Mouse (Mus musculus) cerebellum, adult 18-20 months (tissue): ENCODE data around the gene Map4.
A peak's percentile ranks its signal among the peaks of the same experiment; 100 is the strongest.

Experiments
- DNase-seq, 2 experiments: peaks; one replicate each; pipeline ENCODE4 v3.0.0; 2021

Gene Map4

DNA sequence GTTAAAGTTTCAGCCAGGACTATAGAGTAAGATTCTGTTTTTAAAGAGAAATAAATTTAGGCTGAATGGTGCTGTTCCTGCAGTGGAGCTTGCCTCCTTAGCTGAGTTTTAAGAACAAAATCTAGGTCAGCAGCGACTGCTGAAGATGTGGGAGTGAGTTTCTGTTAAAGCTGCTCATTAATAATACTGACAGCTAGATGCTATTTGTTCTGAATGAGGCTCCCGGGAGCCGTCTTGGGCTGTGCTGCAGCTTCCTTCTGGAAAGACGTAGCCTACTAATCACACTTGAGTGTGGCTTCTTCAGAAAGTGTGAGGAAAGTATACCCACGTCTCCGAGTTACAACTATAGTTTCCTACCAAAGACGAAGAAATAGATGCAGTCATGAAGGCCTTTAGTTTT lies 88.0 kb downstream of the Map4 start:
- no peak for DNase-seq

DNA sequence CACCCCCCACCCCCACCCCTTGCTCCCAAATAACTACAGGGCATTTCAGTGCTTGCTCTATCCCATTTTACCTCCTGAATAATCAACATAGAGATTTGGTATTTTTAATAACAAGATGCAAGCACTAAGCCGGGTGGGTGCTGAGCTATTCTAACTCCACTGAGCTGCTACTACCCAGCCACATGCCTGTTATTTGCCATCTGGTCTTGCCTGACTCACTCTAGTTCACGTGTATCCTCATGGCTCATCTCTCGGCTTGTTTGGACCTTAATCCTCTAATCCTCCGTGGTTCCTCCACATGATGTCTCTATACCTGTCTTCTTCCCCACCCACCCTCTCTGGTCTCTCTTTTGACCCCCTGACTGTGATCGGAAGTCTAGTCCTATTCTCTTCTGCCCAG lies 89.1 kb downstream of the Map4 start:
- peak; percentile 14 to 30 for DNase-seq

DNA sequence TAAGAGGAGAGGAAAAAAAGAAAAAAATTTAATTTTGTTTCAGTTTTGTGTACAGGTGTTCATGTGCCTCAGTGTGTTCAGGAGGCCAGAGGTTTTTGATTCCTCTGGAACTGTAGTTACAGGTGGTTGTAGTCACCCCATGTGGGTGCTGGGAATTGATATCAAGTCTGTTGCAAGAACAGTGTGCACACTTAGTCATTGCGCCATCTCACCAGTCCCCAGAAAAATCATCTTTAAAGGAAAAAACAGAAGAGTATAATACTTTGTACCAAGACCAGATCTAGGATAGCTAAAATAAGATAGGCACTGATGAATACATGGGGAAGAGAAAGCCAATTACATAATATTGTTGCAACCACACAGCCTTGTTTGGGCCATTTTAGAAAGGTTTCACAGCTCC lies 90.2 kb downstream of the Map4 start:
- no peak for DNase-seq

DNA sequence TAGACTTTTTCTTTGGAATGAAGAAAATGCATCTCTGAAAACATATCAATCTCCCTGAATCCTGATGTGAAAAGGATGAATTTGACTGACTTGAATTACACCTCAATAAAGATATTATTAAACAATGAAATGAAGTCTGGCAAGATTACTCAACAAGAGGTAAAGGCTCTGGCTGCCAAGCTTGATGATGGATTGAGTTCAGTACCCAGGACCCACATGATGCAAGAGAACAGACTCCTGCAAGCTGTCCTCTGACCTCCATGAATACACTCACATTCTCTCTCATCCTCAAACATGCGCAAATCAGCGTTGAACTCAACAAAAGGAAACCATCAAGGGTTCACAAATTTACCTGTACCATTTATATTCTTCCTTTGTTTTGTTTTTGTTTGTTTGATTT lies 90.9 kb downstream of the Map4 start:
- no peak for DNase-seq

DNA sequence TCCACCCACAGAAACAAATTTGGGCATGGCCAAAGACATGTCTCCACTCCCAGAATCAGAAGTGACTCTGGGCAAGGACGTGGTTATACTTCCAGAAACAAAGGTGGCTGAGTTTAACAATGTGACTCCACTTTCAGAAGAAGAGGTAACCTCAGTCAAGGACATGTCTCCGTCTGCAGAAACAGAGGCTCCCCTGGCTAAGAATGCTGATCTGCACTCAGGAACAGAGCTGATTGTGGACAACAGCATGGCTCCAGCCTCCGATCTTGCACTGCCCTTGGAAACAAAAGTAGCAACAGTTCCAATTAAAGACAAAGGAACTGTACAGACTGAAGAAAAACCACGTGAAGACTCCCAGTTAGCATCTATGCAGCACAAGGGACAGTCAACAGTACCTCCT lies 103.8 kb downstream of the Map4 start:
- DNase-seq: no peak

DNA sequence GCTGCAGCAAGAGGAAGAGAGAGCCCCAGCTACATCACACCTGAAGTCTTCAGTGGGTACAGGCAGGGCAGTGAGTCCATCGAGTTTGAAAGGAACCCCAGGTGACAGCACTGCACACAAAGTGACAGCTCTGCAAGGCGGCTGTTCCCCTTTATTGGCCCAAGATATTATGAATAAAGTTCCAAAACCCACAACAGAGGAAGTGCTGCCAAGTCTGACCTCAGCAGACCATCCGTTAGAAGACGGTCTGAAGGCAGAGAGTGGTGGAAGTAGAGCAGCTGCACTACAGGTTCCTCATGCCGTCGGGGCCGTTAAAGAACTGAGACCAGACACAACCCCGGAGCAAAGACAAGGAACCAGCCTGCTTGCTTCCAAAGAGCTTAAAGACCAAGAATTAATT lies 106.6 kb downstream of the Map4 start:
- no peak for DNase-seq

DNA sequence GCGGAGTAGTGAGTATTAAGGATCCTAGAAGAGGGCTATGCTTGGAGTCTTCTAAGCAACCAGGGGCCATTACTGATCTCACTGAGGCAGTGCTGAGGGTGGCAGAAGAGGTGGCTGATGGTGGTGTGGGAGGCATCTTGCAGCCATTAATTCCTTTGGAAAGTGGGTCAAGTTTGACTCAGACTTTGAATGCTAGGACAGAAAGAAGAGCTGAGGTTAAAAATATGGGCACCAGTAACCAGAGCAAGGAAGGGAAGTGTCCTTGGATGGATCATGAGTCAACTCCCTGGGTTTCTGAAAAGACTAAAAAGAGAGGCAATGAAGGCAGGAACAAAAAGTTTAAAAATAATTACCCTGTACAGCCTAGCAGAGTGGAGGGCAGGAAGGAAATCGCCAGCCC lies 107.2 kb downstream of the Map4 start:
- DNase-seq: no peak

DNA sequence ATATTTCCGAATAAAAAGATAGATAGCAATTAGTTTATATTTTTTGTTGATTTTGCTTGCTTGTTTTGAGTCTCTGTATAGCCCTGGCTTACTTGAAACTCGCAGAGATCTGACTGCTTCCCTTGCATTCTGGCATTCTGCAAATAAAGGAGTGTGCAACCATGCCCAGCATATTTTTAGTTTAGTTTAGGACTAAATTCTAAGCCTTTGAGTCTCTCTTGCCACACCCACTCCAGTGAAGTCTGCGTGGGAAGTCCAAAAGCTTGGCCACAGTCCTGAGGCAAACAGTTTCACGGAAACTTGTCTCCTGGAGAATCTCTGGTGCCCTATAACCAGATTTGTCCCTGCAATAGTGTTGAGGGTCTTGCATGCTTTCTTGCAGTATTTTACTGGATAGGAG lies 113.1 kb downstream of the Map4 start:
- no peak for DNase-seq

DNA sequence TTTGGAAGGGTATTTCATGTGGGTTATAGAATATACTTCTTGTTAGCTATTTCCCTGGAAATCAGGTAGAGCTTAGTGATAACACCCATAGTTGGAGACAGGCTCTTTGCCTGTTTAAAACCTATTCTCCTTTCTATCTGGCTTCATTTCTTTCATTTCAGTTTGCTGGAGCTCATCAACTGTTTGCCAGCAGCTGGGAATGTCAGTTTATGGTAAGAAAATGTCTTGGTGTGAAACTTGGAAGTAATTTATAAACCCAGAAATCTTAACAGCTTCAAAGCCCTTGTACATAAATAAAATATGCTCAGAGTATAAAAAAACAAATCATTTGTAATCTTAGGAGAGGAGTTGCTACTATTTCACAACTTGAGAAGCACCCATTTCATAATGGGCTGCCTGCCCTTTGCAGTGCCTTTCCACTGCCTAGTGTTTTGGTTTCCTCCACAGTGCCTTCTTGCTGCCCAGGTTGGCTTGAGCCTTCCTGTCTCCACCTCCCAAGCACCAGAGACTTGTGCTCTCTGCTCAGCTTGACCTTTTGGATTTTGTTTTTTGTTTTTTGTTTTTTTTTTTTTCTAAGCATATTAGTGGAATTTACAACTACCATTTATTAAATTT lies 114.6 kb downstream of the Map4 start:
- no peak for DNase-seq

DNA sequence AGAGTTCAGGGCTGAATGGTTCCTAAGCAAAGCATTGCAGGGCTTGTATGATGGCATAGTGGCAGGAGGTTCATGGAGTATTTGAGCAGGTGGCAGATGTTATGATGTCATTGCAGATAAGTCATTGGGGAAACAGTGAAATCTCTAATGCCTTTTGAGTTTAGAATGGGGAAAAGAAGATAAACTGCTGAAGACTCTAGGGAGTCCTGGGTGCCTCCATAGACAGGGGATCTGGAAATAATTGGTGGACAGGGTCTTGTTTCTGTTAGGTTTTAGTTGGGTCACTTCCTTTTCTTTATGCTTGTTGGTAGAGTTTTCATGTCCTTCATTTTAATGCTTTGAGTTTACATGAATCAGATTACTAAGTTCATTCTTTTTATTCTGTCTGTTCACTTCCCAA lies 116.0 kb downstream of the Map4 start:
- DNase-seq: no peak

DNA sequence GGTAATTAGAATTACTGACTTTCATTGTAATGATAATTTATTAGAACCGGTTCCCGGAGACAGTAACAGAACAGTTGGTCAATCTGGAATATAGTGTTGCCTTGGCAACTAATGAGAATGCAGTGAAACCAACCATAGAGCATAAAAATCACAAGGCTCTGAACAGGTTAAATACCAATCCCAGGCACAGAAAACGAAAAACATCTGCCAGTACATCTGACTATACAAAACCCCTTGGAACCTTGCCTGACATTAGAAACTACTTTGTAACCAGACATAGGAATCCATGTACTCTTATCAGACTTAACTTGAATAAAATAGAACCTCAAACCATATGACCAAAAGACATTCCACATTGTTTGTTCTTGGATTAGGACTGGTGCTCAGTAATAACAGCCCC lies 116.6 kb downstream of the Map4 start:
- no peak for DNase-seq

DNA sequence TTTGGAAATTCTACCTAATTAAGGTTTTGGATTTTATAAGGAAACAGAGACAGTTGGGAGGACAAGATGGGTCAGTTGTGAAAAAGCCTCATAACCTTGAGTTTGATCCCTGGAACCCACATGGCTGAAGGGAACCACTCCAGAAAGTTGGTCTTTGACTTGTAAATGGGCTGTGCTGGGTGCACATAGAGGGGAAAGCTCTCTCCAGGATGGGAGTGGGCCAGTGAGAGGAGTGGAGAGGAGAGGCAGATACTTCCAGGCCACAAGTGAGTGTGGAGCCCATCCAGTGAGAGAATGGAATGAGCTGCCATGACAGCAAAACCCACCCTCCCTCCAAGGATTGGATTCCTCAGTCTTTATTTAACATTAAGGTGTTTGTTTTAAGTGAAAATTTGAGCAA lies 119.9 kb downstream of the Map4 start:
- peak; percentile 15 to 34 for DNase-seq

DNA sequence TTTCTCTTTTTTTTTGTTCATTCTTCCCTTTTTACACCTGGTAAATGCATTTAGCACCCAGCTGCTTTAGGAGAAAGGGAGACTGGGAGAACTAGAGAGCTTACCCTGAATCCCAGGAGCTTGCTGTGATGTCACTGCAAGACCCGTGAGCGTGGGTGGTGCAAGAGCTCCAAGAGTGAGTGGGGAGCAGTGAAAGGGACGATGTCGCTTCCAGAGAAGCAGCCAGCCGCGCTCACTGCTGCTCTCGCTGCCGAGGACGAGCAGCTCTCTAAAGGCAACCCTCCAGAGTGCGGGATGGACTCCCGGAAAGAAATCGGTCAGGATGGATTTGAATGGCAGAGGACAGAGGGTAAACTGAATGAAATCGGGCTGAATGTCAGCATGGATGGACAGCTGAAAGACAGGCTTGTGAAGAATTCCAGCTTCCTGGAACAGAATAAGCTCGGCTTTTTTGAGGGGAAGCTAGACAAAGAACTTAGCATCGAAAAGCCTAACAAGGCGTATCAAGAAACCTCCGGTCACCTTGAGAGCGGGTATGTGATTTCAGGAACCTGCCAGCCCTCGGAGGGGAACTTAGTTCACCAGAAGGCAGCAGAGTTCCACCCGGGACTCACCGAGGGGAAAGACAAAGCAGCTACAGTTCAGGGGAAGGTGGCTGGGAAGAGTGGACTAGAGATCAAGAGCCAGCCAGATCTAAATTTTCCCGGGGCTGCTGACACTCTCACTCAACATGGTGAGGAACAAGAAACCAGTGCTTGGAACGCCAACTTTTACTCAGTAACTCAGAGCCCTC lies 120.8 kb downstream of the Map4 start:
- DNase-seq: peak; percentile 81 to 86

DNA sequence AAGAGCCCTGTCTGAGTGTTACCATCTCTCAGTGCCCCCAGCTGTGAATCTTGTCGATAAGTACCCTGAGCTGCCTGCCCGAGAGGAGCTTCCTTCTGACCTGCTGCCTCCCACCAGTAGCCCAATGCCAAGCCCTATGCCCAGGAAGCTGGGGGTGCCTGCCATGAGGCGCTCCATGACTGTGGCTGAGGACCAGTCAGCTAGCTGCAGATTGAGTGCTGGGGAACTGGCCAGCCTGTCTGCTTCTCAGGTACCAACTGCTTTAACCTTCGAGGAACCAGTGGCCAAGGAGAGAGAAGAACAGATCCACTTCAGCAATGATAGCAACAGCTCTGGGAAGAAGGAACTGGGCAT lies 121.7 kb downstream of the Map4 start:
- peak in 1 of 2 experiments; percentile 67 for DNase-seq

DNA sequence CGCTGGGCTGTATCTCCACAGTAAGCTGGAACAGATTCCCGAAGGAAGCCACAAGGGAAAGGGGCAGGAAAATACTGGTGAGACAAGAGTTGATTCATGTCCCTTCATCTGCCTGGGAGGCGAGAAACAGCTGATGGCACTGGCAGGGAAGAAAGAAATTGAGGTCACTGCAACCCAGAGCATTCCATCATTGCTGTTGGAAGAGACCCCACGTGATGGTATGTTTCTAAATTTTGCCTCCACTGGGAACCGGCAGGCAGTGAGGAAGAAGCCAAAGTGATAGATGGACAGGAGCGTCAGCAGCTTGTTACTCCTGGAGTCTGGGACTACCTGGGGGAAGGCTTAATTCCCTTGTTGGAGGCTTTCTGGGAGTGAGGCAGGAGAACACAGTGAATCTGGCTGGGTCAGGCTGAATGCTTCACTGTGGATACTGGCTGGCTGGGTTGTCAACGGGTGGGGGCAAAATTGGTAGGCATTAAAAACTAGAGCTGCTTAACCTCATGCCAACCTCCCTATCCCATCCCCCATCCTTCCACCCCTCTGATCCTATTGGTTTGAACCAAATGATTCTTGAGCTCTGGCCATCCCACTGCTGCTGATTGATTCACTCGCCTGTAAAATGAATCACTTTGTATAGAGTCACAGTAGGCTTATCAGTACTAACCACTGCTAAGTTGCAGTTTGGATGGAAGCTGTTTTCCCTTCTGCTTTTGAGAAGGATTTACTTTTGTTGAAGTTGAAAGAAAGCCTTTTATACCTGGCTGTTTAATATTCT lies 122.2 kb downstream of the Map4 start:
- DNase-seq: peak; percentile 83 to 85

DNA sequence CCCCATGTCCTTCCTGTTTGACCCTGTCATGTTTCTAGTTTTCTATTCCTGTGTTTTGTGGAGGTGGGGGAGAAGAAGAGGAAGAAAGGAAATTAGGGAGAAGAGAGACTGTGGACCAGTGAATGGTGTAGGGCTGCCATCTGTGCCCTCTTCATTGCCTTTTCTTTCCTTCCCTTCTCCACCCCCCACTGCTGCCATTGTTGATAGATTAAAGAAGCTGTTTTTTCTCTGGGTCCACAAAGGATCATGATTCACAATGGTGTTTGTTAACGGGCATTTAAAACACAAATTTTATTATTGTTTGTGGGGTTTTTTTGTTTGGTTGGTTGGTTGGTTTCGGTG lies 122.8 kb downstream of the Map4 start:
- DNase-seq: peak; percentile 40 to 43

DNA sequence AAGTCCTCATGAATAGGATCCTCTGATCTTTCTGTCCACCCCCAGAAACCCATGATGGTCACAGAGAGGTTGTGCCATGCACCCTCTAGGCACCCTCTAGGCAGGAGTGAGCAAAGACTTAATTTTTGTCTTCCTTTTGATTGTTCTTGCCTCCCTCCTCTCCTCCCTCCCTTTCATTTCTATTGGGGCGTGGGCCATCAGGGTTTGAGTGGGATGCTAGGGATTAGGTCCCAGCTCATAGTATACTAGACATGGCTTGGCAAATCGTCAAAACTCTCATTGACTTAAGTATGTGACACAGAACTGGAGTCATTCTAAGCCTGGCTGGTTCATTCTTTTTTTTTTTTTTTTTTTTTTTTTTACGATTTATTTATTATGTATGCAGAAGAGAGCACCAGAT lies 123.5 kb downstream of the Map4 start:
- peak; percentile 23 to 36 for DNase-seq

DNA sequence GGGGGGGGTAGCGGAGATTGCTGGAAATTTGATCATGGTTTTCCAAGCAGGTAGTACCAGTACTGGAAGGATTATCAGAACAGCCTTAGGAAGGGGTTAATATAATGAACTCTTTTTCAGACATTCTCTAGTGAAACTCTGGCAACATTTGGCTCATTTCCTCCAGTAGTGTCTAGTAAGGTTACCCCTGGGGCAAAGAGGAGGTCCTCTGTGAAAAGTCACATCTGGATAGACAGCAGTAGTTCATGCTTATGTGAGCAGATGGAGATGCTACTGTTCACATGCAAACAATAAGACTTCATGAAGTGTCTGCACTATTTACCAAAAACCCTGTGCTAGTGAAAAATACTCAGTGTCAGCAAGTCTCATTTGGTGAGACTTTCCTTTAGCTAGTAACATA lies 125.9 kb downstream of the Map4 start:
- DNase-seq: no peak

DNA sequence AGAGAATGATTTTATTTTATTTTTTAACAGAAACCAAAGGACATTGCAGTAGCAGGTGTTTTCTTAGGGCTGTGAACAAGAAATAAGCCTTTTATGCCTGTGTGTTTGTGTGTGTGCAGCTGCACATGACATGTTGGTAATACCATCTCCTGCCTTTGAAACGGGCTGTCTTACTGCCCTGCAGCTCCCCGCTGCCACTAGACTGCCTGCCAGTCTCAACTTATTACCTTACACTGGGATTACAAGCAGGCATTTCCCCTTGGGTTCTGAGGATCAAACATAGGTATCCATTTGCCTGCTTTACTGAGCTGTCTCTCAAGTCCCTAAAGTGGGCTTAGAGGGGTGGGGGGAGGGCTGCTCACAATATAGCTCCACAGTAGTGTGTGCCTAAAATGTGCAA lies 129.5 kb downstream of the Map4 start:
- no peak for DNase-seq

DNA sequence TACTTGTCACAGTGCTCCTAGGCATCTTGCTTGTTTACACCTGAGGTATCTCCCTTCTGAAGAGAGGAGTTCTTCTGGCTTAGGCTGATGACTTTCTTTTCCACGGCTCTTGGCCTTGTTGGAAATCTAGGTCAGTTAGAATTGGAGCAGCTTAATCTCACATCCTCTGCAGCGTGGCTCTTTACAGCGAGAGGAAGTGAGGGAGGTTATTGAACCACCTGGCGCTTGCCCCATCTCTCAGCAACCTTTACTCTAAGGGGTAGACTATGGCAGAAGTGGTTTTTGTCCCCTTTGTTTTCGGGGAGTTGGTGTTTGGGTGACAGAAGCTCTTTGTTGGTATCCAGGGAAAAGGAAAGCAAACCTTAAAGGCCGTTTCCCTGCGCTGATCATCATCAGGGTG lies 131.1 kb downstream of the Map4 start:
- peak; percentile 49 to 55 for DNase-seq

DNA sequence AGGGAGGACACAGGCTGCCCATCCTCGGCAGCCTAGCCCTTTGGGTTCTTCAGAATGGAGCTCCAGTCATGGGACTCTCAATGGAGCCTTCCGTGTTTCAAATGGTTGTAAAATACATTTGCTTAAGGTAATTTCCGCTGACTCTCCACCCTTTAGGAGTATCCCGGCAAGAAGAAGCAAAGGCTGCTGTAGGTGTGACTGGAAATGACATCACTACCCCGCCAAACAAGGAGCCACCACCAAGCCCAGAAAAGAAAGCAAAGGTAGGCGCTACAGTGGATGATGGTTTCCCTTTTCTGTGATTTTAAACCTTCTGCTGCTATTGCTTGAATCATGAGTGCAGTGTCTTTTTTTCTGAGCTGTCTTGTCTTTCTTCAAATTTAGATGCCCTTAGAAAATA lies 131.6 kb downstream of the Map4 start:
- no peak for DNase-seq

DNA sequence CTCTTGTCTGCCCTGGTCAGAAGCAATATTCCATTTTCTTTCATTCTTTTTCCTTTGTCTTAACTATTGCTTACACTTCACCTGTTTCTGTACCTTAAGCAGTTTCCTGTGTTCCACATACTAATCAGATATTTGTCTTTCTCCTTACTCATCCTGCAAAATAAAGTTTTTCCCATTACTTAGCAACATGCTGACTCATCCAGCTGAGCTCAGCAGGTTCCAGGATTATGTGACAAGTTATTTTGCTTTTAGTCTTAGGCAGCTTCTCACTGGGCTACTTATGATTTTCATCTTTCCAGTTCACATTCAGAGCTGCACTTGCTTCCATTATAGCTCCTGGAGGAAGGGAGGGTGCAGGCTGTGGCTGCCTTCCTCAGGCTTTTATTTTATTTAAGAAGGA lies 133.4 kb downstream of the Map4 start:
- no peak for DNase-seq

DNA sequence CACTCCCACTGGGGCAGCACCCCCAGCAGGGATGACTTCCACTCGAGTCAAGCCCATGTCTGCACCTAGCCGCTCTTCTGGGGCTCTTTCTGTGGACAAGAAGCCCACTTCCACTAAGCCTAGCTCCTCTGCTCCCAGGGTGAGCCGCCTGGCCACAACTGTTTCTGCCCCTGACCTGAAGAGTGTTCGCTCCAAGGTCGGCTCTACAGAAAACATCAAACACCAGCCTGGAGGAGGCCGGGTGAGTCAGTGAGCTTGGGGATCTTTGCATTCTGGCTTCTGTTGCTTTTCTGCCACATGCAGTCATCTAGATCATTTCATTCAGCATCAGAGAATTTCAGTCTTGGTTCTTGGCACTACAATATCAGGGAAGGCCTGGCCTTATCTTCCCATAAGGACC lies 137.5 kb downstream of the Map4 start:
- no peak for DNase-seq

DNA sequence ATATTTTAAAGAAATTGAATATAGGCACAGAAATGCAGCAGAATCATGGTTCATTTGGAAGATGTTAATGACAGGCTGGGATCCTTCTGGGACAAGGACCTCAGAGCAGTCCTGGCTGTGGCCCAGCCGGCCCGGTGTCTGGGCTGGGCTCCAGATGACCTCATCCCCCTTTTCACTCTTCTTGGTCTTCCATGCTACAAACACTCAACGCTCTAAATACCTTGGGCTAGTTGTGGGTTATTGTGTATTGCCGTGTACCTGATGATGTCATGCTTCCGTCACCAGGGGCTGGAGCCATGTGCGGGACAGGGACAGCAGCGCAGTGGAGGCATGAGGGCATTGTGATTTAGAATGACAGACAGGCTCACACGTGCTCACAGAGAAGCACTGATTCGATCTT lies 139.1 kb downstream of the Map4 start:
- peak; percentile 77 to 85 for DNase-seq
